Mouse (Mus musculus) hematopoietic stem cell, adult 5-6 weeks (primary cell): Measurements from ENCODE around the gene Gm10134. TPM values are rescaled to one million over a fixed set of nuclear protein-coding genes. Genes with fewer than 3 reads are reported as not detected.

ENCODE experiments used
- ATAC-seq, 2 experiments: fragments of 125-278 bp in 1 of 2; replicated peaks in 1 of 2; 2 replicates each; pipeline ENCODE4 v1.8.0; 2016 to 2017; ENCODE audit warnings: inconsistent platforms in 2 of 2, mild to moderate bottlenecking in 2 of 2, moderate number of reproducible peaks in 2 of 2, low read depth in 1 of 2, moderate TSS enrichment in 1 of 2; ENCODE audit not compliant: low FRiP score in 2 of 2, poor library complexity in 2 of 2, severe bottlenecking in 2 of 2, insufficient read depth in 1 of 2, low TSS enrichment in 1 of 2
- total RNA-seq: library from RNA; stranded (forward); fragments of 172-1452, 232-1000 nt; gene quantifications from 2 replicates; pipeline ENCODE4 v1.2.3, GENCODE M21; 2017

Gene Gm10134
- total RNA-seq, 1 experiment from 2014 or later, result not detected

GRCm38 (mm10) chr2:28525219-28525942, 19.5 kb downstream of the Gm10134 start:
- peak; percentile 10 to 17; a peak in 3 of 4 replicates for ATAC-seq

DNA sequence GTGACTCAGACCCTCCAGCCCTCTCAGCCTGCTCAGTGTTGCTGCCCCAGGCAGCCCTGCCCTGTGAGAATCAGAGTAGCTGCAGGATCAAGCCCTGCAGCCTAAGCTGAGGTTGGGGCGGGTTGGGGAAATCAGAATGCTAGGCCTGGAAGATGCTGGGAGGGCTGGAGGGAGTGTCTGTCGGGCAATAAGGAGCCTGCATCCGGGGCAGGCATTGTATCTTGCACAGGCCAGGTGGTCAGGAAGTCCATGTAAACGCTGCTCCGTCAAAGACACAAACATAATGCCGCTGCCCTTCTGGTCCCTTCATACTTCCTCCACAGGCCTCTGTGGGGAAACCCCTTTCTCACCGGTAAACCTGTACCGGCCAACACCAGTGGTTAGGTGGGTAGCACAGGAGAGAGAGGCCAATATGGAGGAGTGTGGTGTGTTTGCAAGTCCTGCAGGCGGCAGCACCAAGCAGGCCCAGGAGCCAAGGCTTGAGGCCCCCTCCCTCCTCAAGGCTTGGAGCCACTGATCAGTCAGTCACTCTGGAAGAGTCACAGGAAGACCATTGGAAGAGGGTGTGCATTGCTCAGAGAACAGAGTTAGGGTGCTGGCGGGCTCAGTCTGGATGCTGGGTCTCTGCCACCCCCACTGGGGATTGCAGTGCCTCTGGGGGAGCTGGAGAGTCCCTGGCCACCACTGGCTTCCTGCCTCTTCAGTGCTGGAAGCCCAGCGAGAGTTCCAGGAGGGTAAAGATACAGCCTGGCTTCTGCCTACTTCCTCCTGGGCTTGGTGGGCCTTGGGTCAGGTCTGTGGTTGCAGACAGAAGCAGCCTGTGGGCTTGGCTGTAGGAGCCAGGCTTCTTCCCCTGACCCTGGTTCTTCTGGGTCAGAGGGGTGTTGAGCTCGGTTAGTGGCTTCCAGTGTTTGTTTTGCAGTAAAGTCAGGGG, 20.3 kb downstream of the Gm10134 start:
- ATAC-seq, result peak; percentile 60 to 64

DNA sequence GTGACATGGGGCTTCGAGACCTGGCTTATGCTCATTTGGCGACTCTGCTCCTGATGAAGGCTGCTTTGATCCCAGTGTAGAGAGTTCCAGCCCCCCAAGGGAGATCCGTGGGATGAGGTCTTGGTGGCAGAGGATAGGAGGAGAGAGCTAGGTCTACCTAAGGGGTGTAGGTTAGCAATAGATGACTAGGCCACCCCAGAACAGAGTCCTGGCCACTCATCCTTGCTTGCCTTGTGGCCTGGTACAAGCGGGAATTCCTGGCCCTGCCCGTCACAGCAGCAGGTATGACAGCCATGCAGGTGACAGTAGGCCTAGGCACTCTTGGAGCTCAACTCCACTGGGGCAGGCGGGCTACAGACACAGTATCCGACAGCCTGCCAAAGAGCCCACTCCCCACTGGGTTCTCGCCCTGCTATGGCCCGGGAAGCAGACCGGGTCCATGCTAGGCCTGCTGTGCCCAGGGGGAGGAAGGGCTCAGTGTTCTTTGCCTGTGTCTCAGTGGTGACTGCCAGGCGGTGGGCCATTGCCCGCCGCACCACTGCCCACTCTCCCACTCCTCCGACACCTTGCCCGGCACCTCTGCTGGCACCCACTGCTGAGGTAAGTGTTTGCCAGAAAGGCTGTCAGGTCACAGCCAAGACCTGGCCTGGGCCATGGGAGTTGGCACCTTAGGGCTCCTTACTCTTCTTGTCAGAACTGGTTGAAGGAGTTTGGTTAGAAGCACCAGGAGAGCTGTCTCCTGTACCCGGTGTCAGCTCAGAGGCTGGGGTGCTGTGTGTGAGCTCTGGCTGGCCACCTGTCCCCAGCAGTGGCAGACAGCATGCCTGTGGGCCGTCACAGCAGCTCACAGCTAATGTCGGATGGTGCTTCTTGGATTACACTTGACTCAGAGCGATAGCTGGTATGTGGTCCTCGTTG, 21.8 kb downstream of the Gm10134 start:
- no peak for ATAC-seq

DNA sequence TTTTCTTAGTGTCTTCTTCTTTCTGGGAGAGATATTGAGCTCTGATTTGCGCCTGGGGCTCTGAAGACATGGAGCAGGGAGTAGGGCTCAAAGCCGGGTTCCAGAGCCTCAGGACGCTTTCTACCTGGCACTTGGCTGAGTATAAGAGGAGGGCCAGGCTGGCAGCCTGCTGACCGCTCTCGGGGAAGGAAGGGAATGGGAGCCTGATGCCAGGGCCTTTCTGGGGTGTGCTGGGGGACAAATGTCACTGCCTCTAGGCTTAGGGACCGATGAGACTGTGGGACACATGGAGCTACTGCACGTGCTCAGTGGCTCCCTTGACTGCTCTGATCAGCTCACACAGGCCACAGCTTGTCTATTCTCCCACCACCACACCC, 22.4 kb downstream of the Gm10134 start:
- ATAC-seq, result no peak

- ATAC-seq, result no peak
These were observed 24.0 kb downstream of the Gm10134 start for GRCm38 (mm10) chr2:28529856-28530255.

DNA sequence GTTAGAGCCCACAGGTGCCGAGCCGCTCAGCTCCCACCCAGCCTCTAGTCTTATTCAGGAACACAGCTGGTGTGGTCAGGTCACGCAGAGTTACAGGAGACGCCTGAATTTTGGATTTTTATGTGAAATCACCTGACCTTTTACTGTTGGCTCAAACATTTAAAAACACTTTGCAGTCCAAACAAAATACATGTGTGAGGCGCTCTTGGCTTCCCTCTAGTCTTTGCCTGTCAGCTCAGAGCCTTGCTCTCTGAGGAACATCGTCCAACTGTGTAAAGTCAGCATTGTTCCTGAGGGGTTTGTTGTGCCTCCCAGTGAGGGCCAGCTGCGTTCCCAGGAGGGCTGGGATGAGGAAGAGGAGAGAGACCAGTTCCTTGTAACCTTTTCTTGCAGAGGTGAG, 24.4 kb downstream of the Gm10134 start:
- ATAC-seq, result no peak

DNA sequence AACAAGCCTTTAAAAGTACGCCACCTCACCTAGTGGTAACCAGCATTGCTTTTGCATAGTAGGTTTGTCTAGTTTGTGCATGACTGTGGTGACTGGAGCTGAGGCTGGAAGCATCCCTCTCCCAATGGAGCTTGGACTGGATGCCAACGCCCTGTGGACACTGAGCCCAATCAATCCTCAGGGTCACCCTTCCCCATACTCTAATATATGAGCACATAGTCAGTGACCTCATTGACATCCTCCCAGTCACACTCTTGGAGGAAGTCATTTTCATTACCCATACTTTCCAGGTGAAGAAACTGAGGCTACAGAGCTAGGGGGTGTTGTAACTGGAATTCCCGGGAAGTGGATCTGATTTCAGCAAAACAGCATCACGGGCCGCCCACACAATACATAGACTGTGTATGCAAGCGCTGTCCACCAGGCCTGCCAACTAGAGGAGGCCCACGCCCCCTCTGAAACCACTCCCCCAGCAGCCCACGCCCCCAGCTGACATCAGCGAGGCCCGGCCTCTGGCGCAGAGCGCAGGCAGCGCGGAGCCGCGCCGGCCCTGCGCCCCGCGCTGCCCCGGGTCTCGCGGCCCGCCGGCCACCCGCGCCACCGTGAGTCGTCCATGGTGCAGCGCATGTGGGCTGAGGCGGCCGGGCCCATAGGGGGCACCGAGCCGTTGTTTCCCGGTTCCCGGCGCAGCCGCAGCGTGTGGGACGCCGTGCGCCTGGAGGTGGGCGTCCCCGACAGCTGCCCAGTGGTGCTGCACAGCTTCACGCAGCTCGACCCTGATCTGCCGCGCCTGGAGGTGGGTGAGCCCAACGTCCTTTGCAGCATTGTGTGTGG, 27.3 kb downstream of the Gm10134 start:
- peak; percentile 91 to 92 for ATAC-seq

- ATAC-seq, result no peak
These were observed 28.1 kb downstream of the Gm10134 start for GRCm38 (mm10) chr2:28533901-28534435.

- ATAC-seq, result no peak
These were observed 28.8 kb downstream of the Gm10134 start for GRCm38 (mm10) chr2:28534436-28535262.

- no peak for ATAC-seq
These were observed 29.3 kb downstream of the Gm10134 start for GRCm38 (mm10) chr2:28535263-28535540.

DNA sequence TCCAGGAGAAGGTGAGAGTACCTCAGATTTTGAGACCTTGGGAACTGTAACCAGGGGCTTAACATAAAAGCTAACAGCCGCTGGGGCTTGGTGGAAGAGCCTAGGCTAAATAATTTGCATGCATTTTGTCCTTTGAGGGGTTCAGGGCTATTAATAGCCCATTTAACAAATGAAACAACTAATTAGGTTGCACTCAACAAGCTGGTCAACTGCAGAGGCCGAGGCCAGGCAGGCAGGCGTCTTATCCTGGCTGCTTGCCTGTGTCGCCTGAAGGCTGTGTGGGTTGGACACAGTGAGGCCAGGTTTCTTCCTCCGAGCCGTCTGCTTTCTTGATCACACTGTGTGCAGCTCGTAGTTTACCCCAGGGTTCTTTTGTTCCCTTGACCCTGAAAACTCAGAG, 29.8 kb downstream of the Gm10134 start:
- no peak for ATAC-seq

DNA sequence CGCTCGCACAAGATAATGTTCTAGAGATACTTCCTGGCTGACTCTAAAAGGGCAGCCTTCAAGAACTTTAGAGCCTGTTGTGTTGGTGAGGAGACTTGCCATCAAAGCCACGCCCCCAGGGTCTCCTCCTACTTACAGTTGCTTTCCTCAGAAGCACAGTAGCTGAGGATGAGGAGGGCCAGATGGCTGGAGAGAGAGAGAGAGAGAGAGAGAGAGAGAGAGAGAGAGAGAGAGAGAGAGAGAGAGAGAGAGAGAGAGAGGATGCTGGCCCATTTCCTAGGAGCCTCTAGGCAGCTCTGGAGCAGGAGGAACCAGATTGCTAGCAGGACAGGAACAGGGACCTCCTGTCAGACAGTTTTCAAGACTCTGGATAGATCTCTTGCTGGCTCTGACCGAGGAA, 30.3 kb downstream of the Gm10134 start:
- no peak for ATAC-seq

- ATAC-seq, result no peak
These were observed 31.1 kb downstream of the Gm10134 start for GRCm38 (mm10) chr2:28536766-28537633.

GRCm38 (mm10) chr2:28537634-28537920, 31.7 kb downstream of the Gm10134 start:
- ATAC-seq, result no peak

DNA sequence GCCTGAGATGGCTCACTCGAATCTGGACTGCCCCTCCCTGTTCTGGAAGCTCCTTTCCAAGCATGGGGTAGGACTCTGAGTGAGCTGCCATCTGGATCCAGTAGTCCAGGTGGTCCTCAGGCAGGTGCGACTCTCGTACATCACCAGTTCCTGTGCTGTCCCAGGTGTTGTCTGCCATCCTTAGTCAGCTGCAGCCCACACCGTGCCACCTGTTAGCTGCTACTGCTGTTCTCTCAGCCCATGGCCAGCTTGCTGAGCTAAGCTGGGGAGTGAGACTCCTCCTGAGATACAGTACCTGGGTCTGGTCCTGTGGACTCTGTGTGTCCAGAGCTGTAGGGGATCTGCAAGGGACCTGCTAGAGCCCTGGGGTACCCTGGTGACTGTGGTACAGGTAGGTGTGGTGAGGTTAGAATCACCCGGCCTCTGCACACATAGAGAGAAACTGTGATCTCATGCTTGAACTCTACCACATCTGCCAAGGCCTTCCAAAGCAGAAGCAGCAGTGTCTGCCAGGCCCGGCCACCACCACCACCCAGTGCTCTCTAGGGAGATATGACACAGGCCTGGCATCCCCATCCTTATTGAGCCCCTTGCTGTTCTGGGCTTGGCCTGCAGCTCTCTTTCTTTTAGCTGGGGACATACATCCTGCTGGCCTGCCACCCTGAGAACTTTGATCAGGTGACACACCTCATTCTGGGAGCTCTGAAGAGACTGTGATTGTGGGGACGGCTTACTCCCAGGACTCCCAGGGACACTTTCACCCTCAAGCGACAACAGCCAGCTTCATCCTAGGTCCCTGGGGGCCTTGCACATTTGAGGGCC, 32.3 kb downstream of the Gm10134 start:
- no peak for ATAC-seq
